10 mouse cellular contexts compared by ENCODE assay signal in the genomic region with DNA sequence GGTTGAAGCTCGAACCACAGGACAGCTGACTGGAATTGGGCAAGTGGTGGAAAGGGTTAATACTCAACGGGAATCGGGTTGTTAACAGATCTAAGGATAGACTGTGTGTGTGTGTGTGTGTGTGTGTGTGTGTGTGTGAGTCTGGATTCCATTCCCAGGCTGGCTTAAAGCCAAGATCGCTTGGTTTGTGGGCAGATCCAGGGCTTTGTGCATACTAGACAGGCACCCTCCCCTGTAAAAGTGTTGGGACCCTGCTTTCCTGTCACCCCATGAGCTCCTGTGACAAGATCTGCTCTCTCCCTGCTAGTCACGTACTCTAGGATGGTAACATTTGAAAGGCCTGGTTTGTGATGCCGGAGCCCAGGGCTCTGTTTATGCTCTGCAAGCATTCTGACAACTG. TPM values are rescaled to one million over a fixed set of nuclear protein-coding genes. Genes with fewer than 3 reads are reported as not detected.
A peak's percentile ranks its signal among the peaks of the same experiment; 100 is the strongest.
DNase-seq lines count a peak whose midpoint lies in the region; ATAC-seq lines count a peak whose summit lies in the region.
"Had no signal": no experiment of that assay in that cellular context is flagged by ENCODE, and none has a peak within 500 bp of the region (broad histone marks: within the 10 kb centered on the region; RNA-seq: fewer than 3 reads in every experiment).

No protein-coding gene starts in this region.

- no peak overlapping the region for H3K4me2 ChIP-seq in intestine, embryonic 15.5 days (replicated peaks)
- no peak overlapping the region for H3K4me2 ChIP-seq in lung, embryonic 15.5 days

- peaks cover 46% of the 10 kb centered on the region for H3K4me1 ChIP-seq in heart, embryonic 10.5 days
- peaks cover 32% of the 10 kb centered on the region for H3K4me1 ChIP-seq in intestine, embryonic 15.5 days (replicated peaks)
- H3K4me1 ChIP-seq in lung, embryonic 15.5 days, result peaks cover 46% of the 10 kb centered on the region

- no peaks in the 10 kb centered on the region for H3K27me3 ChIP-seq in heart, embryonic 10.5 days (ENCODE audit: insufficient read depth, poor library complexity, severe bottlenecking)
- no peaks in the 10 kb centered on the region for H3K27me3 ChIP-seq in intestine, embryonic 15.5 days (replicated peaks)
- H3K27me3 ChIP-seq in lung, embryonic 15.5 days, result no peaks in the 10 kb centered on the region

- no peak overlapping the region for H3K4me3 ChIP-seq in heart, embryonic 10.5 days
- no peak overlapping the region for H3K4me3 ChIP-seq in intestine, embryonic 15.5 days (replicated peaks)
- no peak overlapping the region for H3K4me3 ChIP-seq in lung, embryonic 15.5 days
- H3K4me3 ChIP-seq: erythroblast, embryonic 14.5 days; myocyte had no signal

- 41% methylated on average over 6 of the region's 6 CpGs for WGBS in heart, embryonic 10.5 days
- WGBS in intestine, embryonic 15.5 days, result 20% methylated on average over 6 of the region's 6 CpGs
- 21% methylated on average over 6 of the region's 6 CpGs for WGBS in lung, embryonic 15.5 days

- no peaks in the 10 kb centered on the region for H3K9me3 ChIP-seq in heart, embryonic 10.5 days
- no peaks in the 10 kb centered on the region for H3K9me3 ChIP-seq in intestine, embryonic 15.5 days
- H3K9me3 ChIP-seq in lung, embryonic 15.5 days, result no peaks in the 10 kb centered on the region

- no peak overlapping the region for H3K9ac ChIP-seq in intestine, embryonic 15.5 days
- no peak overlapping the region for H3K9ac ChIP-seq in lung, embryonic 15.5 days

- peaks cover 51% of the 10 kb centered on the region for H3K36me3 ChIP-seq in heart, embryonic 10.5 days
- H3K36me3 ChIP-seq in intestine, embryonic 15.5 days, result peaks cover 41% of the 10 kb centered on the region
- H3K36me3 ChIP-seq in lung, embryonic 15.5 days, result peaks cover 45% of the 10 kb centered on the region

- ATAC-seq in intestine, embryonic 15.5 days, result no peak
- peak; percentile 19; the same call in 1 of the 2 replicates for ATAC-seq in lung, embryonic 15.5 days (ENCODE audit: borderline replicate concordance, extremely low read depth, low FRiP score, low TSS enrichment)

- peak overlapping the region; percentile 74 for H3K27ac ChIP-seq in heart, embryonic 10.5 days
- peak overlapping the region; percentile 63 for H3K27ac ChIP-seq in intestine, embryonic 15.5 days
- H3K27ac ChIP-seq in lung, embryonic 15.5 days, result peak overlapping the region; percentile 62

- DNase-seq in heart, embryonic 10.5 days (ENCODE audit: low spot score), result no peak
- DNase-seq in heart, adult 18-20 months, result no peak
- DNase-seq in thymus, postnatal 4 days, result peak; percentile 36
- no peak for DNase-seq in thymus, postnatal 10 days (ENCODE audit: low spot score in 2 of 2)
- no peak for DNase-seq in gastrocnemius, postnatal 25 days
- DNase-seq in cerebellum, adult 11 months, result no peak

RNA-seq across cellular contexts. Expression of a gene that starts 5.7 kb away (rescaled TPM):
- polyA plus RNA-seq in heart, embryonic 10.5 days (2016; fragmentation: Nextera tagmentation; extraction: Ambion mirVana), result 0.96 and 2.2 TPM in 2 replicates
- 1 to 10 TPM; 7.1 to 8.3 TPM for total RNA-seq in heart, adult 18-20 months (2021)
- polyA plus RNA-seq in intestine, embryonic 15.5 days (2015; fragmentation: Nextera tagmentation; extraction: Ambion mirVana), result 4.2 and 6.0 TPM in 2 replicates
- 6.9 and 7.8 TPM in 2 replicates for polyA plus RNA-seq in lung, embryonic 15.5 days (2015; fragmentation: Nextera tagmentation; extraction: Ambion mirVana)
- total RNA-seq in gastrocnemius, postnatal 25 days (2021), result 1 to 10 TPM; 1.8 to 2.2 TPM

RNA-seq across cellular contexts. Expression of a gene that starts 51.3 kb away (rescaled TPM):
- polyA plus RNA-seq in heart, embryonic 10.5 days (2016; fragmentation: Nextera tagmentation; extraction: Ambion mirVana), result 5.4 and 6.3 TPM in 2 replicates
- 1 to 10 TPM; 5.2 to 7.1 TPM for total RNA-seq in heart, adult 18-20 months (2021)
- polyA plus RNA-seq in intestine, embryonic 15.5 days (2015; fragmentation: Nextera tagmentation; extraction: Ambion mirVana), result 8.1 and 8.3 TPM in 2 replicates
- 7.6 and 10.1 TPM in 2 replicates for polyA plus RNA-seq in lung, embryonic 15.5 days (2015; fragmentation: Nextera tagmentation; extraction: Ambion mirVana)
- total RNA-seq in gastrocnemius, postnatal 25 days (2021), result 1 to 10 TPM; 5.3 to 5.4 TPM

RNA-seq across cellular contexts. Expression of a gene that starts 58.5 kb away (rescaled TPM):
- 32.9 and 36.7 TPM in 2 replicates for polyA plus RNA-seq in heart, embryonic 10.5 days (2016; fragmentation: Nextera tagmentation; extraction: Ambion mirVana)
- total RNA-seq in heart, adult 18-20 months (2021), result 10 to 100 TPM; 34.4 to 36.3 TPM
- 33.1 and 34.6 TPM in 2 replicates for polyA plus RNA-seq in intestine, embryonic 15.5 days (2015; fragmentation: Nextera tagmentation; extraction: Ambion mirVana)
- 30.2 and 30.3 TPM in 2 replicates for polyA plus RNA-seq in lung, embryonic 15.5 days (2015; fragmentation: Nextera tagmentation; extraction: Ambion mirVana)
- 10 to 100 TPM; 18.6 to 20.4 TPM for total RNA-seq in gastrocnemius, postnatal 25 days (2021)
